Mouse (Mus musculus) E14TG2a.4 (cell line): ENCODE measurements around the gene Dnajc22.
"Not testable (repeated sequence)": the region's sequence is repeated elsewhere in the genome, so short reads cannot be mapped to it uniquely, and the experiment has no call there.

ENCODE experiments used
- H3K27me3 ChIP-seq: 2 replicates; pipeline ENCODE4 v1.6.1; 2014; ENCODE audit warnings: low read length, control low read depth; ENCODE audit not compliant: insufficient read depth
- H3K36me3 ChIP-seq: 2 replicates; pipeline ENCODE4 v1.6.1; 2014; ENCODE audit warnings: low read length, control low read depth; ENCODE audit not compliant: insufficient read depth
- H3K4me1 ChIP-seq: replicated peaks from 2 replicates; pipeline ENCODE4 v1.6.1; 2014; ENCODE audit warnings: low read depth, low read length, control low read depth
- H3K4me3 ChIP-seq: replicated peaks from 2 replicates; pipeline ENCODE4 v1.5.1; 2014; ENCODE audit warnings: mild to moderate bottlenecking, low read length
- H3K9me3 ChIP-seq: 2 replicates; pipeline ENCODE4 v1.6.1; 2014; ENCODE audit warnings: low read length, control low read depth
- CTCF ChIP-seq: conservative IDR thresholded peaks from 2 replicates; pipeline ENCODE4 v1.5.1; 2014; ENCODE audit warnings: low read length
- NANOG ChIP-seq: IDR thresholded peaks from 2 replicates; pipeline ENCODE4 v1.6.1; 2014; ENCODE audit warnings: borderline replicate concordance, low read length, mixed read lengths
- POU5F1 ChIP-seq: IDR thresholded peaks from 2 replicates; pipeline ENCODE4 v1.6.1; 2014; ENCODE audit warnings: low read length, borderline replicate concordance

The Dnajc22 gene

DNA sequence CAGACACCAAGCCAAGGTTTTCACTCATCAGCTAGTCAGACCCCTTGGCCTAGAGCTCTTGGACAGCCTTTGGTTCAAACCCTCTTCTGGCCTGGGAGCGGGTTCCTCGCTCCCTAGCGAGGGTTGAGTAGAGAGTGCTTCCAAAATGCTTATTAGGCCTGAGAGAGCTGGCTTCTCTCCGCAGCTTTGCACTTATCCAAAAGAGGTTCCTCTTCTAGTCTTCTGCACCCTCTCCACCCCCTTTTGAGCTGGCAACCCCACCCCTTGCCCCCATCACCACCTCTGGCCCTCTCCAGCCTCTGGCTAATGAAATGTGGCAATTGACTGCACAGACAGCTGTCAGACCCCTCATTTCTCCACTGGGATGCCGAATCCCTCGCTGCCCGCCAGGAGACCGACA, at the start of gene Dnajc22:
Gene Dnajc22, plus strand, starts transcription at position 301 of the 400 bp plus-strand sequence.
- Histone ChIP-seq H3K27me3 (peaks cover 94% of the 10 kb centered on the region), H3K9me3 (0 out of 2 replicates have a peak, but pooled peaks cover 3% of the 10 kb centered on the region), H3K36me3 (no peaks in the 10 kb centered on the region), H3K4me1 (peaks cover 64% of the 10 kb centered on the region), H3K4me3 (peak within 1 kb of the TSS; percentile 81)
- TF ChIP-seq NANOG, result no peak
- TF ChIP-seq CTCF, result no peak
- no peak for TF ChIP-seq POU5F1

DNA sequence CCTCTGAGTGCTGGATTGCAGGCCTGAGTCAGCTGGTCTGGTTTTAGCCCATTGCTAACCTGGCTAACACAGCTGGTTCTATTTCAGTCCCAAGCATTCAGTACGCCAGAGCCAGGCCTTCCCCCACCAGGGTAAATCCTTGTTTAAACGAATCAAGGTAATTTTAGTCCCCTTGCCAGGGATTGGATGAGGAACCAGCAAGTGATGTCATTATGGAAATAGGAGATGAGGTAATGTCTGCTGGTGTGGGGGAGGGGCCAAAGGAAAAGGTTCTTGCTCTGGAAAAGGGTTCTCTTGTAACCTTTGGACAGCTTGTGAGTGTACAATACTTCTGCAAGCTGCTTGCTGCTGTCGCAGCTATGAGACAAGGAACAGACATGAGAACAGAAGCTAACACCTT, 48.1 kb upstream of the Dnajc22 start:
- Histone ChIP-seq H3K36me3 (no peaks in the 10 kb centered on the region), H3K9me3 (no peaks in the 10 kb centered on the region), H3K4me3 (no peak overlapping the region), H3K27me3 (peaks cover 4% of the 10 kb centered on the region; the same call in 1 of the 2 replicates), H3K4me1 (peaks cover 32% of the 10 kb centered on the region)
- TF ChIP-seq POU5F1, result no peak
- no peak for TF ChIP-seq NANOG

DNA sequence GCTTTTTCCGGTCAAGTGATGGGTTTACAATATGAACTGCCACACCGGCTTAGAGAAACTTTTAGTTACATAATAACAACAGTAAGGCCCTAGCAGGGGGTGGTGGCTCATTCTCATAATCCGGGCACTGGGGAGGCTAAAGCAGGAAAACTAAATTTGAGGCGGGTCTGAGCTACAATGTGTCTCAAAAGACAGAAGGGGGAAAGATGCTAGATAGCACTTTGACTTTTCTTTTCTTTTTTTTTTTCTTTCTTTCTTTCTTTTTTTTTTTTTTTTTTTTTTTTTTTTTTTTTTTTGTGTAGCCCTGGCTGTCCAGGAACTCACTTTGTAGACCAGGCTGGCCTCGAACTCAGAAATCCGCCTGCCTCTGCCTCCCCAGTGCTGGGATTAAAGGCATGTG, 47.2 kb upstream of the Dnajc22 start:
- not testable (repeated sequence) for H3K9me3 ChIP-seq, H3K36me3 ChIP-seq, H3K27me3 ChIP-seq, H3K4me3 ChIP-seq
- H3K4me1 ChIP-seq, result peaks cover 27% of the 10 kb centered on the region

GRCm38 (mm10) chr15:99049473-99050253, 43.3 kb upstream of the Dnajc22 start:
- H3K4me3 ChIP-seq, result no peak overlapping the region
- peaks cover 40% of the 10 kb centered on the region for H3K4me1 ChIP-seq
- H3K9me3 ChIP-seq, result no peaks in the 10 kb centered on the region
- TF ChIP-seq CTCF (peak; percentile 64), NANOG (no peak), POU5F1 (no peak)
- H3K27me3 ChIP-seq, result peaks cover 42% of the 10 kb centered on the region
- H3K36me3 ChIP-seq, result no peaks in the 10 kb centered on the region

DNA sequence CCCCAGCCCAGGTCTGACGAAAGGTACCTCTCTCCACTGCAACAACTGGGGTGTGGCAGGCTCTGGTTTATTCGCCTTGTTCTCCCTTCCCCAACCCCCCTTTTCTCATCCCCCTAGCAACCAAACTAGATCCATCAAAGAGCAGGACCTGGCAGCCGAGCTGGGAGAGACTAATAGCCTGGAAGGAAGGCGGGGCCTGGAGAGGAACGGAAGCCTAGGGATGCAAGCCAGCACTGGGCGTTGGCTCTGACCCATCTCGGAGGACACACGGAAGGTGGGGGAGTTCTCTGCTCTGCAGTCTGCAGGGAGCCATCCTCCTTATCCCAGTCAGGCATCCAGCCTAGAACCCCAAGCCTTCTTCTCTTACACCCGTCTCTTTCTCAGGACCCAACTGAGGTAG, 39.6 kb upstream of the Dnajc22 start:
- H3K4me1 ChIP-seq, result peaks cover 60% of the 10 kb centered on the region
- H3K27me3 ChIP-seq, result peaks cover 74% of the 10 kb centered on the region
- no peaks in the 10 kb centered on the region for H3K9me3 ChIP-seq
- peak overlapping the region; percentile 15 for H3K4me3 ChIP-seq
- no peaks in the 10 kb centered on the region for H3K36me3 ChIP-seq
- TF ChIP-seq CTCF, result no peak
- no peak for TF ChIP-seq NANOG
- TF ChIP-seq POU5F1, result no peak

DNA sequence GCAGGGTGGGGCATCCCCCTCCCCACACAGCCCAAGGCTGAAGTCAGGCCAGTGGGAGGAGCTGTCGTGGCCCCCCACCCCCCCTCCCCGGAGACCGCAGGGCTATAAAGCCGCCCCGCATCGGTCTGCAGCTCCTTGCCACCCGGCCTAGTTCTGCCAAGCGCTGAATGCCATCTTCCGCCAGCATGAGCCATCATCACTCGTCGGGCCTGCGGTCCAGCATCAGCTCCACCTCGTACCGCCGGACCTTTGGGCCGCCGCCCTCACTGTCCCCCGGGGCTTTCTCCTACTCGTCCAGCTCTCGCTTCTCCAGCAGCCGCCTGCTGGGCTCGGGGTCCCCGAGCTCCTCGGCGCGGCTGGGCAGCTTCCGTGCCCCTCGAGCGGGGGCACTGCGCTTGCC, 37.9 kb upstream of the Dnajc22 start, which contains the start of gene Prph:
Gene Prph, plus strand, starts transcription at position 135 of the 400 bp plus-strand sequence.
- Histone ChIP-seq H3K36me3 (no peaks in the 10 kb centered on the region), H3K27me3 (peaks cover 89% of the 10 kb centered on the region), H3K4me3 (peak within 1 kb of the TSS; percentile 79), H3K9me3 (0 out of 2 replicates have a peak, but pooled peaks cover 6% of the 10 kb centered on the region), H3K4me1 (peaks cover 52% of the 10 kb centered on the region)
- no peak for TF ChIP-seq CTCF
- no peak for TF ChIP-seq NANOG
- no peak for TF ChIP-seq POU5F1

DNA sequence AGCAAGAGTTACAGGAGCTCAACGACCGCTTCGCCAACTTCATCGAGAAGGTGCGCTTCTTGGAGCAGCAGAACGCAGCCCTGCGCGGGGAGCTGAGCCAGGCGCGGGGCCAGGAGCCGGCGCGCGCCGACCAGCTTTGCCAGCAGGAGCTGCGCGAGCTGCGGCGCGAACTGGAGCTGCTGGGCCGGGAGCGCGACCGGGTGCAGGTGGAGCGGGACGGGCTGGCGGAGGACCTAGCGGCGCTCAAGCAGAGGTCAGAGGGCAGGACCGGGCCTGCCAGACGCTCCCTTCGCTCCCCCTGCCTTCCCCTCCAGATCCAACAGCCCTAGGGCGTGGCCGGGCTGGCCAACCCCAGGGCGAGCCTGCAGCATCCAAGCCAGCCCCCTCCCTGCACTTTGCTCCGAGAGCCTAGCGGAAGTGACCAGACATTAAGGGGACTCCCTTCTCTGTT, 37.4 kb upstream of the Dnajc22 start:
- Histone ChIP-seq H3K27me3 (peaks cover 88% of the 10 kb centered on the region), H3K9me3 (0 out of 2 replicates have a peak, but pooled peaks cover 6% of the 10 kb centered on the region), H3K36me3 (no peaks in the 10 kb centered on the region), H3K4me3 (peak overlapping the region; percentile 79), H3K4me1 (peaks cover 50% of the 10 kb centered on the region)
- no peak for TF ChIP-seq POU5F1
- TF ChIP-seq CTCF, result no peak
- no peak for TF ChIP-seq NANOG

- H3K36me3 ChIP-seq, result no peaks in the 10 kb centered on the region
- H3K9me3 ChIP-seq, result 0 out of 2 replicates have a peak, but pooled peaks cover 6% of the 10 kb centered on the region
- peak overlapping the region; percentile 79 for H3K4me3 ChIP-seq
- peaks cover 50% of the 10 kb centered on the region for H3K4me1 ChIP-seq
- TF ChIP-seq NANOG (no peak), POU5F1 (no peak), CTCF (peak; percentile 67)
- H3K27me3 ChIP-seq, result peaks cover 88% of the 10 kb centered on the region
Observed at GRCm38 (mm10) chr15:99056332-99056731, 36.6 kb upstream of the Dnajc22 start.

DNA sequence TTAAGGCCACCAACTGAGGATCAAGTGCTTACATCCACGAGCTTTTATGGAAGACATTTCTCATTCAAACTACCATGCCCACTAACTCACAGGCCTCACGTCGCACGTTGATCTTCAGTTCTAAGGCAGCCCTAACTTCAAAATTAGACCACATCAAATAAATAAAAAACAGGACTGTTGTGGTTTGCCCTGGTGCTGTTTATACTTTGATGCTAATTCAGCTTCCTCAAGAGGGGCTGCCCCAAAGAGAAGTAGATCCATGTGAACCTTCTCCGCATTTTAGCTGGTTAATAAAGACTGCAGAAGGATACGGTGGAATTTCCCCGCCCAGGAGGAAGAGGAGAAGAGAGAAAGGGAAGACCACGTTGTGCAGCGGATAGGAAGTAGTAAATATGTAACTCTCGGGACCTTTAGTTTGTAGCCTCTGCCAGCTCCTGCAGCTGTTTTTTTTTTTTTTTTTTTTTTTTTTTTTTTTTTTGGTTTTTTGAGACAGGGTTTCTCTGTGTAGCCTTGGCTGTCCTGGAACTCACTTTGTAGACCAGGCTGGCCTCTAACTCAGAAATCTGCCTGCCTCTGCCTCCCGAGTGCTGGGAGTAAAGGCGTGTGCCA, 27.3 kb upstream of the Dnajc22 start:
- TF ChIP-seq CTCF (no peak), NANOG (no peak), POU5F1 (no peak)
- peaks cover 17% of the 10 kb centered on the region for H3K27me3 ChIP-seq

More for the DNA sequence above, 27.3 kb upstream of the Dnajc22 start:
- Histone ChIP-seq H3K4me3 (no peak overlapping the region), H3K4me1 (peaks cover 30% of the 10 kb centered on the region), H3K9me3 (no peaks in the 10 kb centered on the region), H3K36me3 (no peaks in the 10 kb centered on the region)
